ENCODE assay signal across 7 mouse cellular contexts in genomic region chr4:150402608-150402985, GRCm38 (mm10).
DNase-seq lines count a peak whose midpoint lies in the region; ATAC-seq and TF ChIP-seq lines count a peak whose summit lies in the region.

No protein-coding gene starts in this region.

- TF ChIP-seq CTCF in G1E (IDR thresholded peaks at IDR 0.05; ENCODE audit: low read depth, low read length): no peak
- TF ChIP-seq CTCF in intestine, postnatal 0 days (IDR thresholded peaks at IDR 0.05; ENCODE audit: low read depth): no peak

- 54% methylated on average over 4 of the region's 4 CpGs for WGBS in heart, embryonic 14.5 days
- 30% methylated on average over 4 of the region's 4 CpGs for WGBS in intestine, postnatal 0 days

- no peaks in the 10 kb centered on the region; the same call in 1 of the 2 replicates for H3K36me3 ChIP-seq in heart, embryonic 14.5 days (ENCODE audit: control insufficient read depth, insufficient read depth, low read length)
- H3K36me3 ChIP-seq in G1E (replicated peaks): peaks cover 43% of the 10 kb centered on the region
- H3K36me3 ChIP-seq in intestine, postnatal 0 days (ENCODE audit: control insufficient read depth, insufficient read depth): peaks cover 10% of the 10 kb centered on the region; the same call in 1 of the 2 replicates

- intact Hi-C loops in heart, postnatal 10 days (cut with DNase I): no loop called here

- no peak overlapping the region for H3K27ac ChIP-seq in heart, embryonic 14.5 days (replicated peaks in 1 of 2; ENCODE audit: control insufficient read depth in 1 of 2, insufficient read depth in 1 of 2, low read depth in 2 of 2, low read length in 2 of 2)
- peak overlapping the region; percentile 92 for H3K27ac ChIP-seq in intestine, postnatal 0 days (ENCODE audit: low read depth, low read length)

- no peaks in the 10 kb centered on the region for H3K9me3 ChIP-seq in heart, embryonic 14.5 days (ENCODE audit: control insufficient read depth, low read length)
- H3K9me3 ChIP-seq in G1E (replicated peaks): no peaks in the 10 kb centered on the region
- no peaks in the 10 kb centered on the region for H3K9me3 ChIP-seq in intestine, postnatal 0 days (ENCODE audit: control insufficient read depth)

- ATAC-seq in heart, embryonic 14.5 days (ENCODE audit: insufficient number of reproducible peaks, insufficient read depth, low FRiP score, low read depth): no peak
- ATAC-seq in G1E (ENCODE audit: extremely low read depth, insufficient number of reproducible peaks, low FRiP score, poor library complexity, severe bottlenecking): peak; percentile 6; the same call in 1 of the 2 replicates
- ATAC-seq in intestine, postnatal 0 days: peak; percentile 55

- DNase-seq in heart, postnatal 10 days: no peak
- DNase-seq in G1E (ENCODE audit: low spot score): no peak
- DNase-seq in MEL-GATA-1-ER (ENCODE audit: extremely low read depth, low read depth): peak; percentile 2
- no peak for DNase-seq in Muller cell, postnatal 12 days (ENCODE audit: inconsistent ontology term)
- DNase-seq in yolk sac, embryonic 10.5 days (ENCODE audit: low spot score): no peak

- H3K4me1 ChIP-seq in heart, embryonic 14.5 days (ENCODE audit: control insufficient read depth in 2 of 2, insufficient read depth in 2 of 2, low read length in 2 of 2): peaks cover 32 to 74% of the 10 kb centered on the region in 2 experiments
- H3K4me1 ChIP-seq in G1E (ENCODE audit: insufficient read depth, low read depth, low read length): peaks cover 68% of the 10 kb centered on the region
- H3K4me1 ChIP-seq in intestine, postnatal 0 days (replicated peaks; ENCODE audit: control insufficient read depth, insufficient read depth, low read length): peaks cover 23% of the 10 kb centered on the region

- H3K9ac ChIP-seq in heart, embryonic 14.5 days (ENCODE audit: low read length): 0 out of 2 replicates have a peak overlapping the region, but pooled peaks have one; percentile 27
- no peak overlapping the region for H3K9ac ChIP-seq in intestine, postnatal 0 days (ENCODE audit: low read depth, low read length)

- H3K4me3 ChIP-seq in heart, embryonic 14.5 days (ENCODE audit: control insufficient read depth in 1 of 2, insufficient read depth in 1 of 2, low read depth in 1 of 2, low read length in 2 of 2): no peak overlapping the region
- no peak overlapping the region; the same call in 1 of the 2 replicates for H3K4me3 ChIP-seq in G1E (ENCODE audit: low read depth, low read length)
- H3K4me3 ChIP-seq in intestine, postnatal 0 days (ENCODE audit: low read depth, low read length): no peak overlapping the region

- no peak overlapping the region for H3K4me2 ChIP-seq in heart, embryonic 14.5 days (ENCODE audit: low read length)
- peak overlapping the region; percentile 40 for H3K4me2 ChIP-seq in intestine, postnatal 0 days (replicated peaks; ENCODE audit: low read depth)

- H3K27me3 ChIP-seq in heart, embryonic 14.5 days (ENCODE audit: control insufficient read depth, insufficient read depth, low read length): no peaks in the 10 kb centered on the region
- H3K27me3 ChIP-seq in G1E (ENCODE audit: insufficient read depth, low read length): no peaks in the 10 kb centered on the region
- H3K27me3 ChIP-seq in intestine, postnatal 0 days (replicated peaks; ENCODE audit: control insufficient read depth, insufficient read depth, low read length): no peaks in the 10 kb centered on the region
